Mouse (Mus musculus) forebrain, embryonic 14.5 days (tissue): Measurements from ENCODE around the gene Cyp4v3. TPM values are rescaled to one million over a fixed set of nuclear protein-coding genes. Genes with fewer than 3 reads are reported as not detected.

ENCODE experiments used
- ATAC-seq: fragments of 200-750 bp; cut with Nextera tagmentation; 2 replicates; pipeline ENCODE4 v1.8.0; 2017; ENCODE audit warnings: mild to moderate bottlenecking, moderate library complexity
- DNase-seq: peaks from one replicate; pipeline ENCODE4 v3.0.0-alpha.2; 2015; ENCODE audit warnings: low spot score
- H3K27ac ChIP-seq: fragments of 300-500 bp; sonication (generic); 2 replicates; pipeline ENCODE4 v1.5.1; 2014; ENCODE audit warnings: low read depth, mild to moderate bottlenecking, control low read depth, low read length, moderate library complexity
- H3K27me3 ChIP-seq: fragments of 300-500 bp; sonication (generic); replicated peaks from 2 replicates; pipeline ENCODE4 v1.6.1; 2014; ENCODE audit warnings: low read length, control low read depth, mixed read lengths; ENCODE audit not compliant: control insufficient read depth, insufficient read depth
- H3K36me3 ChIP-seq: fragments of 300-500 bp; sonication (generic); 2 replicates; pipeline ENCODE4 v1.6.1; 2014; ENCODE audit warnings: low read length, control low read depth; ENCODE audit not compliant: control insufficient read depth, insufficient read depth
- H3K4me1 ChIP-seq: fragments of 300-500 bp; sonication (generic); 2 replicates; pipeline ENCODE4 v1.6.1; 2014; ENCODE audit warnings: antibody characterized with exemption, low read length, control low read depth; ENCODE audit not compliant: control insufficient read depth, insufficient read depth
- H3K4me2 ChIP-seq: fragments of 300-500 bp; sonication (generic); 2 replicates; pipeline ENCODE4 v1.6.1; 2014; ENCODE audit warnings: mild to moderate bottlenecking, control low read depth, low read length
- H3K4me3 ChIP-seq: fragments of 300-500 bp; sonication (generic); 2 replicates; pipeline ENCODE4 v1.5.1; 2014; ENCODE audit warnings: low read depth, low read length, control low read depth
- H3K9ac ChIP-seq: fragments of 300-500 bp; sonication (generic); 2 replicates; pipeline ENCODE4 v1.6.1; 2014; ENCODE audit warnings: mild to moderate bottlenecking, low read length, control low read depth, moderate library complexity
- H3K9me3 ChIP-seq: fragments of 300-500 bp; sonication (generic); replicated peaks from 2 replicates; pipeline ENCODE4 v1.6.1; 2016; ENCODE audit warnings: low read length, control low read depth, mixed read lengths; ENCODE audit not compliant: control insufficient read depth
- WGBS: fragments of 180-500 bp; shearing (Covaris S2); extraction: QIAGEN DNeasy Blood & Tissue Kit; methylation state at CpG from one replicate; pipeline ENCODE4 v1.1.7; 2014; 5-methylcytosine and 5-hydroxymethylcytosine counted together
- polyA plus RNA-seq: library from polyadenylated mRNA; unstranded; fragments of >200 nt; fragmentation: Nextera tagmentation; extraction: Ambion mirVana; gene quantifications from 2 replicates; pipeline ENCODE4 v1.2.1, GENCODE M21; 2014

Gene Cyp4v3
- polyA plus RNA-seq, 1 experiment from 2014 or later = 0.70 TPM

DNA sequence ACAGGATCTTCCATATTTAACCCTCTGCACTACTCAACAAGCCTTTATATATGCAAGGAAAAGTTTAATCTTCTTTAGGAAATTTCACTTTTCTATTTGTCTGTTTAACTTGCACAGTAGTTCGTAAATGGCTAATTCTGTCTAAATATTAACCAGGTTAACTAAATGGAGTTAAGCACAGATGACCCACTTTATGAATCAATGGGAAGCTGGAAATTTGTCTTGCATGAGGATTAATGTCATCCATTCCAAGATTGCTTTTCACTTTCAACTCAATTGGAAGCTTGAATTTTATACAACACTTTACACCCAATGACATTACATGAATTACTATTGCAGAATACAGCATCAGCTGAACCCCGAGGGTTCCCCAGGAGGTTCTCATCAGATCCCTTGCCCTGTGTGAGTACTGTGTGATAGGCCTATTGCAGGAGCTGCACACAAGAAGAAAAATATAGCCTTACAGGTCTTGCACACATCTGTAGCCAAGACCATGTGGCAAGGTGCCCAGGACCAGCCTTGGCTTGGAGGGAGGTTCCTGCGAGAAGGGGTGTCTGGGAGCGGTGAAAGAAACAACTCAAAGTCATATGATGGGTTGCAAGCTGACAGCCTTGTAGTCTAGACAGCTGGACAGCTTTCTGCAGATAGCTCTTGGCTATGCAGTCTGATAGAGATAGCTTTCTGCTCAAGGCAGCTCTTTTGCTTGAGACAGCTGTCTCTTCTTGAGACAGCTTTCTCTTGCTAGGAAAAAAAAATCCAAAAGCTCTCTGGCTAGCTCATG lies 65.2 kb downstream of the Cyp4v3 start:
- H3K4me2 ChIP-seq = no peak overlapping the region
- no peak for DNase-seq
- no peak for ATAC-seq
- H3K27me3 ChIP-seq = no peaks in the 10 kb centered on the region
- no peak overlapping the region for H3K9ac ChIP-seq
- H3K36me3 ChIP-seq = no peaks in the 10 kb centered on the region
- no peaks in the 10 kb centered on the region for H3K4me1 ChIP-seq
- H3K9me3 ChIP-seq = no peaks in the 10 kb centered on the region
- H3K27ac ChIP-seq = no peak overlapping the region
- WGBS = 88% methylated on average over 4 of the region's 4 CpGs
- H3K4me3 ChIP-seq = no peak overlapping the region

DNA sequence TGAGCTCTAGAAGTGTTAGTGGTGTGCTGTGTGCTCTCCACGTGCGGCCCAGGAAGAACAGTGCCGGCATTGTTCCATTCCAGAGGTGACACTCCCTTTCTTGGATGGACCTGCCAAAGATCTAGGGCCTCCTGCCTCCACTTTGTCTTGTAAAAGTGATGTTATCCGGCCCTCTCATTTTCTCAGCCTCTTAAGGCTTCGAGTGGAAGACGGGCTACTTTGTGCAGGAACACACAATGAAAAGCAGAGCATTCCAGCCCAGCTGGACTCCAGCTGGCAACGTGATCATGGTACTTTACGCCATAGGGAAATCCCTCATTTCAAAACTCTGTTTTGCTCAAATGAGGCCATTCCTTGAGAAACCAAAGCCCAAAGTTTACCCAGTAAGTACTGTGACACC lies 66.0 kb downstream of the Cyp4v3 start:
- no peaks in the 10 kb centered on the region for H3K9me3 ChIP-seq
- no peak overlapping the region for H3K4me2 ChIP-seq
- ATAC-seq = no peak
- 39% methylated on average over 8 of the region's 8 CpGs for WGBS
- no peaks in the 10 kb centered on the region for H3K27me3 ChIP-seq
- no peaks in the 10 kb centered on the region for H3K36me3 ChIP-seq
- no peaks in the 10 kb centered on the region for H3K4me1 ChIP-seq
- H3K4me3 ChIP-seq = no peak overlapping the region
- H3K9ac ChIP-seq = no peak overlapping the region
- no peak overlapping the region for H3K27ac ChIP-seq
- no peak for DNase-seq

DNA sequence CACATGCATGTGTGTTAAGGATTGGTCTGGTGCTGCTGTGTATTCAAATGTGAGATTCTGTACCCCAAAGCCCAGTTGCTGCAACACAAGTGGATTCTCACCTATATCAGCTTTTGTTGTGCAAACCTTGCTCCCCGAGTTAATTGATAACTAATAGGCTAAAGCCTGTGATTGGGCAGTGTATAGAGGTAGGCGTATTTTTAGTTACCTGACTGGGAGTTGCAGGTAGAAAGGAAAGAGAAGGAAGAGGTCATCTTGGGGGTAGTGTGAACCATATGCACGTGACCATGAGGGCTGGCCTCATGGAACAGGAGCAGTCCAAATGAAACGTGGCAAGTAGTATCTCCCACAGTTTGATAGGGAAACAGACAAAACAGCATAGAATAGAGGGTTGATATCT lies 68.1 kb downstream of the Cyp4v3 start:
- Histone ChIP-seq H3K4me2 (no peak overlapping the region), H3K4me3 (no peak overlapping the region), H3K4me1 (no peaks in the 10 kb centered on the region), H3K9ac (no peak overlapping the region), H3K27ac (no peak overlapping the region), H3K9me3 (no peaks in the 10 kb centered on the region), H3K36me3 (no peaks in the 10 kb centered on the region), H3K27me3 (no peaks in the 10 kb centered on the region)
- DNase-seq (no peak), ATAC-seq (no peak)
- 92% methylated on average over 4 of the region's 4 CpGs for WGBS

DNA sequence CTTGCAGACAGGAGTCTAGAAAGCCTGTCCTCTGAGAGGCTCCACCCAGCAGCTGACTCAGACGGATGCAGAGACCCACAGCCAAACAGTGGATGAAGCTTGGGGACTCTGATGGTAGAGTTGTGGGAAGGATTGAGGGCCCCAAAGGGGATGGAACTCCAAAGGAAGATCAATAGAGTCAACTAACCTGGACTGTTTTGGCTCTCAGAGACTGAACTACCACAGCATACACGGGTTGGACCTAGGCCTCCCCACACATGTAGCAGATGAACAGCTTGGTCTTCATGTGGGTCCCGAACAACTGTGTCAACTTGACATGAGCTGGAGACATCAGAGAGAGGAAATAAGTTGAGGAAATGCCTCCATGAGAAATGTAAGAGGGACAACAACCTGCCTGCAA lies 70.2 kb downstream of the Cyp4v3 start:
- no peaks in the 10 kb centered on the region for H3K4me1 ChIP-seq
- no peaks in the 10 kb centered on the region for H3K27me3 ChIP-seq
- no peaks in the 10 kb centered on the region for H3K36me3 ChIP-seq
- H3K4me2 ChIP-seq = no peak overlapping the region
- ATAC-seq (no peak), DNase-seq (no peak)
- 88% methylated on average over 3 of the region's 3 CpGs for WGBS
- H3K9me3 ChIP-seq = no peaks in the 10 kb centered on the region
- H3K9ac ChIP-seq = no peak overlapping the region
- no peak overlapping the region for H3K27ac ChIP-seq
- H3K4me3 ChIP-seq = no peak overlapping the region

DNA sequence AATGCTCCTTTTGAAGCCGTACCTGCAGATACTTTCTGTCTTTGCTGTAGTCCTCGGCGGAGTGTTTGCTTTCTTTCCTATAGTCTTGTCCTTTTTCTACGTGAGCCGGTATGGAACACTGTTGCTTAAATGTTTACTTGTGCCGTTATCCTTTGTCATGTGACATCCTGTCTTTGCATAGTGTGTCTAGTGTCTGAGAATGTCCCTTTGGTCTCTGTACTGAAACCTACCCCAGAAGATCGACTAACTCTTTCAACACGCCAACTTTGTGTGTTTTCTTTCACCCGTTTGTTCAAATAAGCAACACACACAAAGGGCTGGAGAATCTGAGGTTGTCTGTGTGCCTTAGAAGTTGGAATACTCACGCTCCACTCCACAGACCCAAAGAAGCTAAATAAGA lies 71.1 kb downstream of the Cyp4v3 start, which contains the start of gene F11:
TSS of gene F11 (minus strand) at position 112 of the 400 bp plus-strand sequence.
- Histone ChIP-seq H3K36me3 (no peaks in the 10 kb centered on the region), H3K9ac (no peak within 1 kb of the TSS), H3K9me3 (no peaks in the 10 kb centered on the region), H3K4me3 (no peak within 1 kb of the TSS), H3K27me3 (no peaks in the 10 kb centered on the region), H3K4me1 (no peaks in the 10 kb centered on the region), H3K27ac (no peak within 1 kb of the TSS), H3K4me2 (no peak within 1 kb of the TSS)
- ATAC-seq = no peak
- WGBS = 88% methylated on average over 10 of the region's 10 CpGs
- DNase-seq = no peak

DNA sequence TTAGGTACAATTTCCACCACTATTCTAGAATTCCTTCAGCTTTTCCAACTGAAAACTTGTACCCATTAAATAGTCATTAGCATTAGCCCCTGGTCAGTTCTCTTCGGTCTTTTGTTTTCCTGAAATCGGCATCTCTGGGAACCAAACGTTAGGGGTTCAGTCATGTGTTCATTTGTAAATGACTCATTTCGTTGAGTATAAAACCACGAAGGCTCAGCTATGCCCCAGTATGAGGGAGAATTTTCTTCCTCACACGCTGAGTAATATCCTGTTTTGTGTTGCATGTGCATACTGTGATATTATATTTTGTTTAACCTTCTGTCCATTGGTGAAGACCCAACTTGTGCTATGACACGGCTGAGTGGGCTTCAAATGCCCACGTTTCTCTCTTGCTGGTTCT lies 74.6 kb downstream of the Cyp4v3 start:
- DNase-seq (no peak), ATAC-seq (no peak)
- Histone ChIP-seq H3K36me3 (no peaks in the 10 kb centered on the region), H3K27me3 (no peaks in the 10 kb centered on the region), H3K9me3 (no peaks in the 10 kb centered on the region), H3K4me2 (no peak overlapping the region), H3K4me1 (no peaks in the 10 kb centered on the region), H3K4me3 (no peak overlapping the region), H3K9ac (no peak overlapping the region), H3K27ac (no peak overlapping the region)
- 74% methylated on average over 8 of the region's 8 CpGs for WGBS

DNA sequence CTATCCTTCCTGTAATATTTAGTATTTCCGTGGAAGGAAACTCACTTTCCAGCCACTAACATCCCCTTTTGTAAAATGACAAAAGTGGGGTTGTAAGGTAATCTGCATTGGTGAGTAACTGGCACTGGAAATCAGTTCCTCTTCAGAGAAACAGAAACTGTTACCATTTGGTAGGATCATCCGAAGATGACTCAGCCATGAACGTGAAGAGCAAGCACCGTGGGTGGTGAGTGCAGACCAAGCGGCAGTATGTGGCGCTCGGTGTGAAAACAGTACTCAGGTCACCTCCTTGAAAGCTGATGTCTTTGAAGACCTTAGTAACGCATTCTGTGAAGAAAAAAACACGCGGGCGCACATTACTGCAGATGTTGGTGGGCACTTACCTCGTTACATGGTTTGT lies 78.0 kb downstream of the Cyp4v3 start:
- 90% methylated on average over 12 of the region's 12 CpGs for WGBS

More for the DNA sequence above, 78.0 kb downstream of the Cyp4v3 start:
- H3K27me3 ChIP-seq = no peaks in the 10 kb centered on the region
- H3K9me3 ChIP-seq = no peaks in the 10 kb centered on the region
- H3K4me2 ChIP-seq = no peak overlapping the region
- H3K4me1 ChIP-seq = no peaks in the 10 kb centered on the region
- DNase-seq (no peak), ATAC-seq (no peak)
- no peak overlapping the region for H3K4me3 ChIP-seq
- no peak overlapping the region for H3K9ac ChIP-seq
- no peaks in the 10 kb centered on the region for H3K36me3 ChIP-seq
- no peak overlapping the region for H3K27ac ChIP-seq

Other genes starting within 250 kb of the Cyp4v3 start
- not detected in 2 replicates for gene F11, start 71.2 kb downstream of the Cyp4v3 start, polyA plus RNA-seq
- gene Klkb1, start 38.4 kb downstream of the Cyp4v3 start, polyA plus RNA-seq = not detected in 2 replicates
- gene Gm45753, start 24.8 kb downstream of the Cyp4v3 start, polyA plus RNA-seq = not detected in 2 replicates
- gene Fam149a, start 49.1 kb upstream of the Cyp4v3 start, polyA plus RNA-seq = 4.0 and 5.4 TPM in 2 replicates
- gene Tlr3, start 77.9 kb upstream of the Cyp4v3 start, polyA plus RNA-seq = 1.4 and 1.6 TPM in 2 replicates
- 72.8 and 78.0 TPM in 2 replicates for gene Sorbs2, start 174.6 kb upstream of the Cyp4v3 start, polyA plus RNA-seq